Mouse (Mus musculus) heart, adult 2 months (tissue): ENCODE measurements around the gene Hspa4.

Experiments used
- CTCF ChIP-seq: fragments of 200-600 bp; IDR thresholded peaks from 2 replicates; pipeline ENCODE4 v1.8.1; 2022; ENCODE audit warnings: antibody characterized with exemption, mild to moderate bottlenecking, moderate library complexity
- POLR2A ChIP-seq: fragments of 200-500 bp; IDR thresholded peaks from 2 replicates; pipeline ENCODE4 v1.6.1; 2011; ENCODE audit warnings: mild to moderate bottlenecking, low read depth, low read length, control low read depth; ENCODE audit not compliant: insufficient read depth

GRCm38 (mm10) chr11:53297947-53298860 is 2.1 kb downstream of the Hspa4 start:
- TF ChIP-seq POLR2A: no peak
- no peak for TF ChIP-seq CTCF
